Mouse (Mus musculus) central nervous system, embryonic 11.5 days (tissue): ENCODE results near the gene H2al2c. TPM values are rescaled to one million over a fixed set of nuclear protein-coding genes. Genes with fewer than 3 reads are reported as not detected.

Experiments
- polyA plus RNA-seq: library from polyadenylated mRNA; depleted of rRNA; stranded (reverse); fragments of >200 nt; gene quantifications from 2 replicates; pipeline ENCODE4 v1.2.3, GENCODE M21; 2012; rRNA removed

H2al2c gene
- polyA plus RNA-seq = not detected in 2 replicates

GRCm38 (mm10) chrY:2598799-2599198, at the start of gene H2al2c:
Gene H2al2c, plus strand, starts transcription at chrY:2599099.

Other genes with a start within 250 kb of the H2al2c start
- gene Sry, start 64.6 kb downstream of the H2al2c start, polyA plus RNA-seq = not detected in 2 replicates
- not detected in 2 replicates for gene H2al2b, start 121.6 kb downstream of the H2al2c start, polyA plus RNA-seq
- gene Gm4064, start 197.1 kb downstream of the H2al2c start, polyA plus RNA-seq = 0.11 TPM in 1 of 2 replicates, not detected in the other
- gene Rbmy, start 231.6 kb downstream of the H2al2c start, polyA plus RNA-seq = 0.02 TPM in 1 of 2 replicates, not detected in the other
- gene Gm10256, start 231.6 kb downstream of the H2al2c start, polyA plus RNA-seq = not detected in 2 replicates